Comparison of ENCODE assay signal across 21 mouse cellular contexts in the genomic region with DNA sequence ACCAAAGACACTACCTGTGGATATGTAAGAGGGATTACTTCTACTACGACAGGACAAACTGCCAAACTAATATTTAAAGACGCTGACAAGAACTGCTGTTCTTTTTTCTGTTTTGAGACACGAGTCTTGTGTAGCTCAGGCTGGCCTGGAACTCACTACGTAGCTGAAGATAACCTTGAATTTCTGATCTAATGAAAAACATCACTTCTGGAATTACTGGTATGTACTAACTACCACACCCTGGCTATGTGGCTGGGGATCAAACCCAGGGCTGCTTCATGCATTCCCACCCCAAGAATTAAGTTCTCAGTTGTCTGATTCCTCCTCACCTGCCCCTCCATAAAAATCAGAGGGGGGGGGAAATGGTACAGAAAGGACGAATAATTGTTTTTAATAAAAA.
"Had no signal": no experiment of that assay in that cellular context is flagged by ENCODE, and none has a peak within 500 bp of the region (broad histone marks: within the 10 kb centered on the region; RNA-seq: fewer than 3 reads in every experiment).

No protein-coding gene starts in this region.

- H3K27ac ChIP-seq: kidney, postnatal 0 days; layer of hippocampus, adult 2 months; left cerebral cortex, adult 2 months; liver, embryonic 14.5 days; lung, embryonic 15.5 days; midbrain, embryonic 10.5 days; midbrain, embryonic 13.5 days; stomach, postnatal 0 days had no signal

- H3K36me3 ChIP-seq: lung, embryonic 15.5 days; midbrain, embryonic 10.5 days; midbrain, embryonic 13.5 days had no signal

- H3K9ac ChIP-seq: liver, embryonic 14.5 days; lung, embryonic 15.5 days; midbrain, embryonic 13.5 days had no signal

- H3K4me2 ChIP-seq: lung, embryonic 15.5 days; midbrain, embryonic 13.5 days had no signal

- ATAC-seq: midbrain, embryonic 13.5 days; midbrain, embryonic 16.5 days had no signal

- H3K27me3 ChIP-seq: lung, embryonic 15.5 days; megakaryocyte, embryonic 14.5 days; midbrain, embryonic 13.5 days had no signal

- H3K4me3 ChIP-seq: layer of hippocampus, adult 2 months; left cerebral cortex, adult 2 months; lung, embryonic 15.5 days; megakaryocyte, embryonic 14.5 days; midbrain, embryonic 10.5 days; midbrain, embryonic 13.5 days had no signal

- DNase-seq: kidney, adult 2 months; kidney, postnatal 25 days; layer of hippocampus, adult 9-11 months; layer of hippocampus, postnatal 36 days; lung, adult 18-20 months; lung, postnatal 10 days; lung, postnatal 36 days; right cerebral cortex, postnatal 4 days; thymus, adult 2 months; thymus, postnatal 14 days; thymus, postnatal 4 days had no signal

- H3K9me3 ChIP-seq: lung, embryonic 15.5 days; megakaryocyte, embryonic 14.5 days; midbrain, embryonic 10.5 days; midbrain, embryonic 13.5 days had no signal
